Mouse (Mus musculus) forebrain, embryonic 11.5 days (tissue): ENCODE results near the gene Rabepk. TPM values are rescaled to one million over a fixed set of nuclear protein-coding genes. Genes with fewer than 3 reads are reported as not detected.
A peak's percentile ranks its signal among the peaks of the same experiment; 100 is the strongest.
"Not testable (repeated sequence)": the region's sequence is repeated elsewhere in the genome, so short reads cannot be mapped to it uniquely, and the experiment has no call there.

ENCODE experiments used
- ATAC-seq: fragments of 200-750 bp; cut with Nextera tagmentation; replicated peaks from 2 replicates; pipeline ENCODE4 v1.8.0; 2017; ENCODE audit warnings: moderate TSS enrichment; ENCODE audit not compliant: low FRiP score
- DNase-seq: peaks from one replicate; pipeline ENCODE4 v3.0.0-alpha.2; 2017; ENCODE audit warnings: low spot score
- H3K27ac ChIP-seq: fragments of 300-500 bp; sonication (generic); 2 replicates; pipeline ENCODE4 v1.5.1; 2014; ENCODE audit warnings: low read depth, low read length
- H3K27me3 ChIP-seq: fragments of 300-500 bp; sonication (generic); 2 replicates; pipeline ENCODE4 v1.6.1; 2014; ENCODE audit warnings: mild to moderate bottlenecking, low read length, mixed read lengths; ENCODE audit not compliant: control insufficient read depth, insufficient read depth
- H3K36me3 ChIP-seq: fragments of 300-500 bp; sonication (generic); 2 replicates; pipeline ENCODE4 v1.6.1; 2014; ENCODE audit warnings: mild to moderate bottlenecking, low read length, moderate library complexity, mixed read lengths; ENCODE audit not compliant: control insufficient read depth, insufficient read depth
- H3K4me1 ChIP-seq: fragments of 300-500 bp; sonication (generic); replicated peaks from 2 replicates; pipeline ENCODE4 v1.6.1; 2014; ENCODE audit warnings: low read length, mixed read lengths; ENCODE audit not compliant: control insufficient read depth, insufficient read depth
- H3K4me2 ChIP-seq: fragments of 300-500 bp; sonication (generic); 2 replicates; pipeline ENCODE4 v1.6.1; 2014; ENCODE audit warnings: low read depth, mild to moderate bottlenecking, low read length, moderate library complexity, mixed read lengths; ENCODE audit not compliant: severe bottlenecking
- H3K4me3 ChIP-seq: fragments of 300-500 bp; sonication (generic); 2 replicates; pipeline ENCODE4 v1.5.1; 2014; ENCODE audit warnings: low read depth, low read length
- H3K9ac ChIP-seq: fragments of 300-500 bp; sonication (generic); 2 replicates; pipeline ENCODE4 v1.6.1; 2014; ENCODE audit warnings: low read length
- H3K9me3 ChIP-seq: fragments of 300-500 bp; sonication (generic); 2 replicates; pipeline ENCODE4 v1.6.1; 2016; ENCODE audit warnings: low read length, mixed read lengths; ENCODE audit not compliant: control insufficient read depth
- WGBS: fragments of 180-500 bp; shearing (Covaris S2); extraction: QIAGEN DNeasy Blood & Tissue Kit; methylation state at CpG from one replicate; pipeline ENCODE4 v1.1.7; 2014; 5-methylcytosine and 5-hydroxymethylcytosine counted together
- polyA plus RNA-seq: library from polyadenylated mRNA; unstranded; fragments of >200 nt; fragmentation: Nextera tagmentation; extraction: Ambion mirVana; gene quantifications from 2 replicates; pipeline ENCODE4 v1.2.1, GENCODE M21; 2014

The Rabepk gene
- polyA plus RNA-seq, 1 experiment from 2014 or later, result 29.9 TPM

DNA sequence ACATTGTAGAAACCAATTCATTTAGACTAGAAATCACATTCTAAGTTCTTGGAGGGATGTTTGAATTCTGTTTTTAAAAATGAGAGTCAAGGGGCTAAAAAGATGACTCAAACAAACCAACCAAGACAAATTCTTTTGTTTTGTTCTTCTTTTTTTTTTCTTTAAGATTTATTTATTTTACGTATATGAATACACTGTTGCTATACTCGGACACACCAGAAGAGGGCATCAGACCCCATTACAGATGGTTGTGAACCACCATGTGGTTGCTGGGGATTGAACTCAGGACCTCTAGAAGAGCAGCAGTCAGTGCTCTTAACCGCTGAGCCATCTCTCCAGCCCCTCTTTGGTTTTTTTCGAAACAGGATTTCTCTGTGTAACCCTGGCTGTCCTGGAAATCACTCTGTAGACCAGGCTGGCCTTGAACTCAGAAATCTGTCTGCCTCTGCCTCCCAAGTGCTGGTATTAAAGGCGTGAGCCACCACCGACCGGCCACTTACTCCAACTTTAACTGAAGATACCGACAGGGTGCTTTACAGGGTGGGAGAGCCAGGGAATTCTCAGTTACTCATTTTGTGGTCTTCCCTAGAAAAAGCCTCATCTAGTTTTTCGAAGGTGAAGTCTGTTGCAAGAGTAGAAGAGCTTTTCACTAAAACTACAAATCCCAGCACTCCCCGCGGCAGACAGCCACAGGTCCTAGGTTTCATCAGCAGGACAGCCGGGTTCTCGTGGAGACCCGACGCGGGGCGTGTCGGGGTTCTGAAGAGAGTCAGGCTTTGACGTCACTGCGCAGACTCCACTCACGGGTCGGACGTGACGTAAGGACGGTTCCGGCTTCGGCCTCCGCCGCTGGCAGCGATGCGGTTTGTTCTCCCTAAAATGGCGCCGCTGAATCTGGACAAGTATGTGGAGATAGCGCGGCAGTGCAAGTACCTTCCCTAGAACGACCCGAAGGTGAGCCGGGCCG lies 2.1 kb upstream of the Rabepk start:
- 4% methylated on average over 39 of the region's 39 CpGs for WGBS
- H3K4me1 ChIP-seq, result peaks cover 6% of the 10 kb centered on the region; the same call in 1 of the 2 replicates
- H3K27me3 ChIP-seq, result no peaks in the 10 kb centered on the region
- peak; percentile 96 for ATAC-seq
- H3K27ac ChIP-seq, result peak overlapping the region; percentile 68; the same call in 1 of the 2 replicates
- H3K9ac ChIP-seq, result peak overlapping the region; percentile 72
- H3K4me2 ChIP-seq, result peak overlapping the region; percentile 35
- peak overlapping the region; percentile 60 for H3K4me3 ChIP-seq
- DNase-seq, result peak; percentile 99
- H3K36me3 ChIP-seq, result no peaks in the 10 kb centered on the region
- H3K9me3 ChIP-seq, result no peaks in the 10 kb centered on the region

DNA sequence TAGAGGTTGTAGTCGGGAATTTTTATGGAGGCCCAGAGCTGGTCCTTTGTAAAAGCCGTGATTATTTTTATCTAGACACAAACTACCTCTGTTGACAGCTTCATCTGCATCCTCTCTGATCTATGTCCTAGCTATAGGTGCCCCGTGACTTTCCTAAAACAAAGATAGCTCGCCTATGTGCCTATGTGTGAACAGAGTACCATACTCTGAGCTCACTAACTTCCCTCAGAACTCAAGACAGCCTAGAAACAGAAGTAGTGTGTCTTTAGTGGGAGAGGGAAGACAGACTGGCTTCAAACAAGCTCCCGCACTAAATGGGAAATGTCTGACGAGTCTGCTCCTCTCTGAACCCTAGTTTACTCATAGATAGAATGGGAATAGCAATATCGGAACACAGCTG lies 659 bp upstream of the Rabepk start:
- WGBS, result 82% methylated on average over 7 of the region's 7 CpGs

DNA sequence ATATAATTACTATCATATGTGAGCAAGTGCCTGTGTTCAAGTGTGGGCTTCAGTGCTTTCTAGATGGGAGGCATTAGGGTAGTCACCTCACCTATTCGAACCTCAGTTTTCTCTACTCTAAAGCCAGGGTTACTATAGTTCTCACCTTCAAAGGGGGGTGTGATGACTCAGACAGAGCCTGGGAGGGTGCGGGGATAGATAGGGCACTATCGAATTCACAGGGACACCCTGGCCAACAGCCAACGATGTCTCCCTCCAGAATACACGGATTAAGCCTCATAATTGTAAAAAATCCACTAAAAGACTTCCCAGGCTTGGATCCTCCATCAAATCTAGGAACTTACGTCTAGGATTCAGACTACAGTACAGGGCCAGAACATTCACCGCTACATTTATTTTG lies 4.3 kb downstream of the Rabepk start:
- H3K27ac ChIP-seq, result no peak overlapping the region
- H3K27me3 ChIP-seq, result no peaks in the 10 kb centered on the region
- H3K9me3 ChIP-seq, result no peaks in the 10 kb centered on the region
- no peak overlapping the region for H3K4me2 ChIP-seq
- DNase-seq, result no peak
- ATAC-seq, result no peak
- no peak overlapping the region for H3K9ac ChIP-seq
- no peaks in the 10 kb centered on the region; the same call in 1 of the 2 replicates for H3K4me1 ChIP-seq
- H3K36me3 ChIP-seq, result no peaks in the 10 kb centered on the region; the same call in 1 of the 2 replicates
- WGBS, result 93% methylated on average over 7 of the region's 7 CpGs
- H3K4me3 ChIP-seq, result no peak overlapping the region

More for the DNA sequence above, 659 bp upstream of the Rabepk start:
- Histone ChIP-seq H3K27ac (no peak overlapping the region), H3K36me3 (no peaks in the 10 kb centered on the region), H3K27me3 (no peaks in the 10 kb centered on the region), H3K4me3 (no peak overlapping the region), H3K4me2 (peak overlapping the region; percentile 73), H3K9ac (no peak overlapping the region), H3K9me3 (no peaks in the 10 kb centered on the region), H3K4me1 (peaks cover 6% of the 10 kb centered on the region; the same call in 1 of the 2 replicates)
- DNase-seq (no peak), ATAC-seq (no peak)

DNA sequence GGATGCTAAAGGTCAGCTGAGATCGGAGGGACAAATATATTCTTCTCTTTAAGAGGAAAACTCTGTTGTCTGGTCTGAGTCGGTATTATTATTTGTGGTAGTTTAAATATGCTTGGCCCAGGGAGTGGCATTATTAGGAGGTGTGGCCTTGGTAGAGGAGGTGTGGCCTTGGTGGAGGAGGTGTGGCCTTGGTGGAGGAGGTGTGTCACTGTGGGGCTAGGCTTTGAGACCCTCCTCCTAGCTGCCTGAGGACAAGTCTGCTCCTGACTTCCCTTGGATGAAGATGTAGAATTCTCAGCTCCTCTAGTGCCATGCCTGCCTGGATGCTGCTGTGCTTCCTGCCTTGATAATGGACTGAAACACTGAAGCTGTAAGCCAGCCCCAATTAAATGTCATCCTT lies 5.2 kb downstream of the Rabepk start:
- Histone ChIP-seq H3K4me3 (no peak overlapping the region), H3K4me1 (no peaks in the 10 kb centered on the region), H3K27ac (no peak overlapping the region), H3K36me3 (no peaks in the 10 kb centered on the region; the same call in 1 of the 2 replicates), H3K27me3 (no peaks in the 10 kb centered on the region), H3K4me2 (no peak overlapping the region), H3K9ac (no peak overlapping the region), H3K9me3 (no peaks in the 10 kb centered on the region)
- ATAC-seq (no peak), DNase-seq (no peak)
- WGBS, result 93% methylated on average over 2 of the region's 2 CpGs

DNA sequence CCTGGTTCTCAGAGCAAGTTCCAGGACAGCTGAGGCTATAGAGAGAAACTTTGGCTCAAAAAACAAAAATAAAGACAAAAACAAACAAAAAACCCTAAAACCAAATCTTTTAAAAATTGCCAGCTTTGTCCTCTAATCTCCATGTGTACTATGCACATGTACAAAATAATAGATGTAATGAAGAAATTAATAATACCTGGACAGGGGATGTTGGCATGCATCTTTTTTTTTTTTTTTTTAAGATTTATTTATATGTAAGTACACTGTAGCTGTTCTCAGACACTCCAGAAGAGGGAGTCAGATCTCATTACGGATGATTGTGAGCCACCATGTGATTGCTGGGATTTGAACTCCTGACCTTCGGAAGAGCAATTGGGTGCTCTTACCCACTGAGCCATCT lies 7.2 kb downstream of the Rabepk start:
- not testable (repeated sequence) for H3K27ac ChIP-seq, H3K36me3 ChIP-seq
- 94% methylated on average over 2 of the region's 2 CpGs for WGBS

DNA sequence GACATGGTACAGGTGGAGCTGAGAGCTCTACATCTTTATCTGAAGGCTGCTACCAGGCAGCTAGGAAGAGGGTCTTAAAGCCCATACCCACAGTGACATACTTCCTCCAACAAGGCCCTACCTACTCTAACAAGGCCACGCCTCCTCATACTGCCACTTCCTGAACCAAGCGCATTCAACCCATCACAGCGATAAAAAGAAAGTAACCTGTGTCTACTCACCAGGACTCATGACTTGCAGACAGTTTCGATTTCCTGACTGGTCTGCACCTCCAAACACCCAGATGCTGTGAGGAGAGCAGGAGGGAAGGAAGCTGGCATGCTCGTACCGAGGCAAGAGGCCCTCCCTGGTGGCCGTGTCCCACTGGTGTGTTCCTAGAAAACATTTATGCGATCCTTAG lies 9.4 kb downstream of the Rabepk start:
- no peaks in the 10 kb centered on the region for H3K4me1 ChIP-seq
- DNase-seq, result no peak
- WGBS, result 95% methylated on average over 8 of the region's 8 CpGs
- H3K9me3 ChIP-seq, result no peaks in the 10 kb centered on the region
- H3K9ac ChIP-seq, result no peak overlapping the region
- H3K36me3 ChIP-seq, result peaks cover 2% of the 10 kb centered on the region; the same call in 1 of the 2 replicates
- H3K4me2 ChIP-seq, result no peak overlapping the region
- H3K27ac ChIP-seq, result no peak overlapping the region
- no peak for ATAC-seq
- no peak overlapping the region for H3K4me3 ChIP-seq
- no peaks in the 10 kb centered on the region for H3K27me3 ChIP-seq

More for the DNA sequence above, 7.2 kb downstream of the Rabepk start:
- not testable (repeated sequence) for DNase-seq, H3K4me3 ChIP-seq, H3K9ac ChIP-seq, H3K27me3 ChIP-seq, H3K9me3 ChIP-seq, H3K4me2 ChIP-seq, H3K4me1 ChIP-seq, ATAC-seq

DNA sequence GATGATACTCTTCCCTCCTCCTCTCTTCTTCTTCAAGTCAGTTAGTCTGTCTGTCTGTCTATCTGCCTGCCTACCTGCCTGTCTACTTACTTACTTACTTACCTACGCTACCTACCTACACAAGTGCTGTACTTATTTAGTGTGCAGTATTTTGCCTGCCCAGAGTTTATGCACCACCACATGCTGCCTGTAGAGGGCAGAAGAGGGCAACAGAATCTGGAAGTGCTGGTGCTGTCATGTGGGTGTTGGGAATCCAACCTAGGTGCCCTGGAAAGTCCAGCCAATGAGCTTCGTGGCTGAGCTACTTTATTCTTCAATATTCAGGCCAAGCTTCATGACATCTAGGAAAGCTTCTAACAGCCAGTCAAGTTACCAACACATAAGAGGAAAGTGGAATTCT lies 15.6 kb downstream of the Rabepk start:
- H3K4me2 ChIP-seq, result no peak overlapping the region
- WGBS, result 75% methylated on average over 2 of the region's 2 CpGs
- H3K4me1 ChIP-seq, result no peaks in the 10 kb centered on the region
- no peak overlapping the region for H3K4me3 ChIP-seq
- no peak for ATAC-seq
- no peak overlapping the region for H3K27ac ChIP-seq
- no peak overlapping the region for H3K9ac ChIP-seq
- H3K9me3 ChIP-seq, result no peaks in the 10 kb centered on the region
- peak; percentile 70 for DNase-seq
- H3K36me3 ChIP-seq, result peaks cover 12% of the 10 kb centered on the region
- H3K27me3 ChIP-seq, result no peaks in the 10 kb centered on the region

DNA sequence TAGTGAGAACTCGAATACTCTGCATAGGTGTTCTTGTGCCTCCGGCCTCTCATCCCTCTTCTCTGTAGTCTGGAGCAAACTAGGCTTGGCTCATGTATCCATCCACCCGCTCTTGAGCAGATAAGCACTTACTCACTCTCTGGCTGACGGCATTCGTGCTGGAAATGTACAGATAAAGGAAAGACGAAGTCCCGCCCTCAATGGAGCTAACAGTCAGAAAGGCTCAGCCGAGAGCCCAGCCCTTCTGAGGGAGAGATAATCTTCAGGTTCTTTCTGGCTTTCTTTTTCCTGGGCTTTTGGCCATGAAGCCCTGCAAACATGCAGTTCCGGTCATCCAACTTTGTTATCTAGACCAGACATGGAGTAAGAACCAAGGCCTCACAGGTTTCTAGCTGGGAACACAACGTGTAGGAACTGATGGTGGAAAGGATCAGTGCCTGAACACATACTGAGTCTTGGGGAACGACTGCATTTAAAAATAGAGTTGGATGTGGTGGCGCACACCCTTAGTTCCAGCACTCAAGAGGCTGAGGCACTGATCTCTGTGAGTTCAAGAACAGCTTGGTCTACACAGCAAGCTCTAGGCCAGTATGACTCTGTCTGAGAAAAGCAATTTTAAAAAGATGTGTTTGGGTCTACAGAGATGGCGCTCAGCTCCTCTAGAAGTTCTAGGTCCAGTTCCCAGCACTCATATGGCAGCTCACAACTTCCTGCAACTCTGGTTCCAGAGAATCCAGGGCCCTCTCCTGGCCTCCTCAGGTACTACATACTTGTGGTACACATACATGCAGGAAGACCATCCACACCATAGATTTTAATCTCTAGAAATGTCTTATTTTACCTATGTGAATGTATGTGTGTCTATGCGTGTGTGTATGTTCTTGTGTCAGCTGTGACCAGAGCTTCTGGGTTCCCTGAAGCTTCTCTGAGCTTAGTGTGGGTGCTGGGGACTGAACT lies 16.4 kb downstream of the Rabepk start:
- Histone ChIP-seq H3K4me2 (no peak overlapping the region), H3K4me1 (no peaks in the 10 kb centered on the region), H3K9ac (no peak overlapping the region), H3K27ac (no peak overlapping the region), H3K9me3 (no peaks in the 10 kb centered on the region), H3K36me3 (peaks cover 12% of the 10 kb centered on the region), H3K4me3 (no peak overlapping the region), H3K27me3 (no peaks in the 10 kb centered on the region)
- no peak for DNase-seq
- 93% methylated on average over 14 of the region's 14 CpGs for WGBS
- ATAC-seq, result no peak
